Mouse (Mus musculus) hindbrain, embryonic 16.5 days (tissue): ENCODE results near the gene Ccdc169. TPM values are rescaled to one million over a fixed set of nuclear protein-coding genes. Genes with fewer than 3 reads are reported as not detected.

Experiments used
- microRNA-seq: library from miRNA; unstranded; fragments of <30 nt; microRNA quantifications from one replicate; pipeline ENCODE4, GENCODE M21; 2017
- polyA plus RNA-seq: library from polyadenylated mRNA; unstranded; fragments of >200 nt; fragmentation: Nextera tagmentation; extraction: Ambion mirVana; gene quantifications from 2 replicates; pipeline ENCODE4 v1.2.1, GENCODE M21; 2015

The Ccdc169 gene
- polyA plus RNA-seq, 1 experiment from 2014 or later: 0.09 TPM

Small RNA genes within 50 kb of the gene (microRNA-seq; reads per million reads assigned to microRNA genes)
- gene Gm22029: not detected

Other genes starting within 250 kb of the Ccdc169 start
- gene Sertm1, start 221.5 kb upstream of the Ccdc169 start, polyA plus RNA-seq: 1.7 and 1.9 TPM in 2 replicates
- gene Ccna1, start 81.8 kb upstream of the Ccdc169 start, polyA plus RNA-seq: 1.1 and 1.4 TPM in 2 replicates
- 13.1 and 16.2 TPM in 2 replicates for gene Spg20, start 25.2 kb upstream of the Ccdc169 start, polyA plus RNA-seq
- 0.06 TPM in 1 of 2 replicates, not detected in the other for gene Sohlh2, start 44.7 kb downstream of the Ccdc169 start, polyA plus RNA-seq
- gene Dclk1, start 105.0 kb downstream of the Ccdc169 start, polyA plus RNA-seq: 234 and 262 TPM in 2 replicates